Mouse (Mus musculus) ES-Bruce4 (cell line): ENCODE results near the gene Lypla2.

Experiments used
- CTCF ChIP-seq: IDR thresholded peaks from one replicate; pipeline ENCODE4 v1.8.1; 2011; ENCODE audit warnings: low read depth, low read length
- EP300 ChIP-seq: IDR thresholded peaks from 2 replicates; pipeline ENCODE4 v1.6.1; 2011; ENCODE audit warnings: low read depth, low read length; ENCODE audit not compliant: insufficient read depth
- POLR2A ChIP-seq: IDR thresholded peaks from one replicate; pipeline ENCODE4 v1.8.1; 2011; ENCODE audit warnings: low read length; ENCODE audit not compliant: insufficient read depth

GRCm38 (mm10) chr4:135981524-135982063 lies 9.2 kb upstream of the Lypla2 start:
- no peak for TF ChIP-seq CTCF
- no peak for TF ChIP-seq POLR2A
- no peak for TF ChIP-seq EP300
